Mouse (Mus musculus): Measurements from ENCODE around the gene Bag3. TPM values are rescaled to one million over a fixed set of nuclear protein-coding genes. Genes with fewer than 3 reads are reported as not detected.

Bag3 gene
- total and polyA plus RNA-seq, 2 experiments from 2014 or later = 43.8 to 75.3 TPM

GRCm38 (mm10) chr7:128580318-128580717 lies 56.9 kb downstream of the Bag3 start:
- Histone ChIP-seq H3K4me3 (ENCODE audit: low read depth, low read length) (no peak overlapping the region), H3K9ac (replicated peaks; ENCODE audit: low read depth, low read length) (no peak overlapping the region), H3K9me3 (replicated peaks; ENCODE audit: control insufficient read depth, low read length) (no peaks in the 10 kb centered on the region), H3K36me3 (replicated peaks; ENCODE audit: control insufficient read depth, insufficient read depth, low read length) (no peaks in the 10 kb centered on the region), H3K4me2 (ENCODE audit: low read depth, low read length) (no peak overlapping the region), H3K4me1 (ENCODE audit: control insufficient read depth, insufficient read depth) (peaks cover 4% of the 10 kb centered on the region; the same call in 1 of the 2 replicates), H3K27ac (ENCODE audit: low read depth) (no peak overlapping the region), H3K27me3 (ENCODE audit: control insufficient read depth, insufficient read depth, low read length) (no peaks in the 10 kb centered on the region)
- ATAC-seq (ENCODE audit: insufficient read depth, low read depth) = no peak
- whole genome bisulfite sequencing = 85% methylated on average over 6 of the region's 6 CpGs
- TF ChIP-seq EP300 (IDR thresholded peaks at IDR 0.05; ENCODE audit: low read depth) (no peak), CTCF (IDR thresholded peaks at IDR 0.05; ENCODE audit: low read depth) (no peak)
- no peak for DNase-seq (ENCODE audit: low spot score)

DNA sequence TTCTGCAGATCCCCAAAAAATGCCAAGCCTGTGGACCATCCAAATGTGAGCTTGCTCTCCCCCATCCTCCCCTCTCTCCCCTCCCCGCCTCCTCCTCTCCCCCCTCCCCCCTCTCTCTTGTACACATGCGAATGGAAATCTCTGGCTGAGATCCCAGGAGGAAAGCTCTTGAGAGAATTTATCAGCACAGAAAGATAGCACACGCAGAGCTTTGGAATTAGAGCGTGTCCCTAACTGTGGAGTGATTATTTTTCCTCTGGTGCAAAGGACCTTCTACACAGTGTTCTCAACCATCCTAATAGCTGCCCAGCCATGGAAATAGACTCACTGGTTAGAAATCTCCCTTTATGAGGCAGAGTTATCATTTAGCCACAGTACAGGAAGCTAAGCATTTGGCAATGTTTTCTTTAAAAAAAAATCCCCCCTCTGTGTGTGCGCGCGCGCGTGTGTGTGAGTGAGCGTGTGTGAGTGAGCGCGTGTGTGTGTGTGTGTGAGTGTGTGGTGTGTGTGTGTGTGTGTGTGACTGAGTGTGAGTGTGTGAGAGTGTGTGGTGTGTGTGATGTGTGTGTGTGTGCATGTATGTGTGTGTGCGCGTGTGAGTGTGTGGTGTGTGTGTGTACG lies 58.6 kb downstream of the Bag3 start:
- Histone ChIP-seq H3K27me3 (ENCODE audit: control insufficient read depth, insufficient read depth, low read length) (no peaks in the 10 kb centered on the region), H3K4me1 (ENCODE audit: control insufficient read depth, insufficient read depth) (peaks cover 4% of the 10 kb centered on the region; the same call in 1 of the 2 replicates), H3K36me3 (replicated peaks; ENCODE audit: control insufficient read depth, insufficient read depth, low read length) (no peaks in the 10 kb centered on the region), H3K27ac (ENCODE audit: low read depth) (peak overlapping the region; percentile 25; the same call in 1 of the 2 replicates), H3K9ac (replicated peaks; ENCODE audit: low read depth, low read length) (no peak overlapping the region), H3K4me2 (ENCODE audit: low read depth, low read length) (no peak overlapping the region), H3K9me3 (replicated peaks; ENCODE audit: control insufficient read depth, low read length) (no peaks in the 10 kb centered on the region), H3K4me3 (ENCODE audit: low read depth, low read length) (no peak overlapping the region)
- TF ChIP-seq EP300 (IDR thresholded peaks at IDR 0.05; ENCODE audit: low read depth) = no peak
- TF ChIP-seq CTCF (IDR thresholded peaks at IDR 0.05; ENCODE audit: low read depth) = no peak
- 59% methylated on average over 15 of the region's 15 CpGs for WGBS
- ATAC-seq (ENCODE audit: insufficient read depth, low read depth) (peak; percentile 44), DNase-seq (ENCODE audit: low spot score) (peak; percentile 61)

GRCm38 (mm10) chr7:128583213-128583948 lies 60.0 kb downstream of the Bag3 start:
- TF ChIP-seq CTCF (IDR thresholded peaks at IDR 0.05; ENCODE audit: low read depth) (no peak), EP300 (IDR thresholded peaks at IDR 0.05; ENCODE audit: low read depth) (no peak)
- Histone ChIP-seq H3K4me3 (ENCODE audit: low read depth, low read length) (no peak overlapping the region), H3K4me2 (ENCODE audit: low read depth, low read length) (no peak overlapping the region), H3K27me3 (ENCODE audit: control insufficient read depth, insufficient read depth, low read length) (no peaks in the 10 kb centered on the region), H3K9ac (replicated peaks; ENCODE audit: low read depth, low read length) (no peak overlapping the region), H3K9me3 (replicated peaks; ENCODE audit: control insufficient read depth, low read length) (no peaks in the 10 kb centered on the region), H3K27ac (ENCODE audit: low read depth) (no peak overlapping the region), H3K4me1 (ENCODE audit: control insufficient read depth, insufficient read depth) (peaks cover 4% of the 10 kb centered on the region; the same call in 1 of the 2 replicates), H3K36me3 (replicated peaks; ENCODE audit: control insufficient read depth, insufficient read depth, low read length) (no peaks in the 10 kb centered on the region)
- DNase-seq (ENCODE audit: low spot score) (peak; percentile 32), ATAC-seq (ENCODE audit: insufficient read depth, low read depth) (no peak)
- WGBS = 53% methylated on average over 6 of the region's 6 CpGs

DNA sequence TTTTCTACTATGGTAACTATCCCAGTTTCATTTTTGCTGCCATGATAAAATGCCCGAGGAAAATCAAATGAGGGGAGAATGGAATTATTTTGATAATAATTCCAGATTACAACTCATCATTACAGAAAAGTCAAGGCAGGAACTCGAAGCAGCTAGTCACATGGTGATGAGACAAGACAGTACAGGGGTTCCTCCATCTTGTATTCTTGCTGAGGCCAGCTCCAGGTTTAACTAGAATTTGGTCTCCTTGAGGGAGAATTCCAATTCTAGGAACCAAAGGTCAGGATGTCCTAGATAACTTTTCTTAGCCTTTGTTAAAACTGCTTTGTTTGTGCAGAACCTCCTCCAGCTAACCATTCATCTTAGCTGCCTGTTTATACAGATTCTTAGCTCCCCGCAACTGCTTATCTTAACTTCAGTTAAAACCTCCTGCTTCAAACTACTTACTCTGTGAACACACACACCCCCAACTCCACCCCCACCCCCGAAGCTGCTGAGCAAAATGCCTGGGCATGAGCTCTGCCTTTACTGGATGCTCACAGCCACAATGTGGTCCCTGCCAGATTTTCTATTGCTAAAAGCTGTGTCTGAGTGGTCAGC lies 64.0 kb downstream of the Bag3 start:
- no peak for TF ChIP-seq EP300 (IDR thresholded peaks at IDR 0.05; ENCODE audit: low read depth)
- no peak for TF ChIP-seq CTCF (IDR thresholded peaks at IDR 0.05; ENCODE audit: low read depth)
- Histone ChIP-seq H3K9me3 (replicated peaks; ENCODE audit: control insufficient read depth, low read length) (no peaks in the 10 kb centered on the region), H3K27ac (ENCODE audit: low read depth) (no peak overlapping the region), H3K4me3 (ENCODE audit: low read depth, low read length) (no peak overlapping the region), H3K27me3 (ENCODE audit: control insufficient read depth, insufficient read depth, low read length) (no peaks in the 10 kb centered on the region), H3K4me2 (ENCODE audit: low read depth, low read length) (no peak overlapping the region), H3K4me1 (ENCODE audit: control insufficient read depth, insufficient read depth) (peaks cover 14% of the 10 kb centered on the region; the same call in 1 of the 2 replicates), H3K36me3 (replicated peaks; ENCODE audit: control insufficient read depth, insufficient read depth, low read length) (no peaks in the 10 kb centered on the region), H3K9ac (replicated peaks; ENCODE audit: low read depth, low read length) (no peak overlapping the region)
- WGBS = 59% methylated on average over 4 of the region's 4 CpGs
- ATAC-seq (ENCODE audit: insufficient read depth, low read depth) (no peak), DNase-seq (ENCODE audit: low spot score) (no peak)

DNA sequence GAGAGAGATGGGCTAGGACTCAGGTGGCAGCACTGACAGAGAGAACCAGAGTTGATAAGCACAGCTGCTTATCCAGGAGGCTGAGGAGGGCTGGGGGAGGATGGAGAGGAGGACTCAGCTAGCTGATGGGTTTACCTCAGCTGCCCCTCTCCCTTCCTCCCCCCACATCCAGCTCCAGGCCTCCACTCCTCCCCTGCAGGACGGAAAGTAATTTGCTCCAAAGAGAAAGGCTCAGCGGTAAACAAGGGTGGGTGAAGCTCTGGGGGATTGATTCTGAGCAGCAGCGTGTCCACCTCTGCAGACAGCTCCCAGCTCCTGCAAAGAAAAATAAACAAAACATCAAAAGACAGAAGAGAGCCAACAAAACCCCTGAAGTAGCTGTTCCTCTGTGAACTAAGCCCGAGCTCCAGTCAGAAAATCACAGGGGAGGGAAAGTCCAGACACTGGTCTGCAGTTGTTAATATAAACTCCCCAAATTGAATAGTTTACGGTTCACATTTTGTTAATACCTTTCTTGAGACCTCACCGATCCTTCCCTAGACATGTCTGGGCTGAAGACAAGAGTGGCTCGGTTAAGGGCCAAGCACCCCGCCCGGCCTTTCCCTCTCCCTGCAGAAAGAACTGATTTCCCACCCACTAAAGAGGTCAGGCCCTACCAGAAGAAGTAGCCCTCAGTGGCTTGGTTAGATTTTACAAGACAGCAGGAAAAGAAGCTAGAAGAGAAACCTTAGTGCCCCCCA lies 68.1 kb downstream of the Bag3 start:
- WGBS = 42% methylated on average over 9 of the region's 9 CpGs
- Histone ChIP-seq H3K4me3 (ENCODE audit: low read depth, low read length) (no peak overlapping the region), H3K36me3 (replicated peaks; ENCODE audit: control insufficient read depth, insufficient read depth, low read length) (no peaks in the 10 kb centered on the region), H3K9me3 (replicated peaks; ENCODE audit: control insufficient read depth, low read length) (0 out of 2 replicates have a peak, but pooled peaks cover 4% of the 10 kb centered on the region), H3K27me3 (ENCODE audit: control insufficient read depth, insufficient read depth, low read length) (no peaks in the 10 kb centered on the region), H3K4me2 (ENCODE audit: low read depth, low read length) (no peak overlapping the region), H3K4me1 (ENCODE audit: control insufficient read depth, insufficient read depth) (0 out of 2 replicates have a peak, but pooled peaks cover 18% of the 10 kb centered on the region), H3K9ac (replicated peaks; ENCODE audit: low read depth, low read length) (no peak overlapping the region), H3K27ac (ENCODE audit: low read depth) (peak overlapping the region; percentile 23; the same call in 1 of the 2 replicates)
- TF ChIP-seq EP300 (IDR thresholded peaks at IDR 0.05; ENCODE audit: low read depth) = no peak
- no peak for ATAC-seq (ENCODE audit: insufficient read depth, low read depth)
- DNase-seq (ENCODE audit: low spot score) = no peak

Data from heart, postnatal 0 days (tissue).